Mouse (Mus musculus): ENCODE measurements around the gene Bpi. TPM values are rescaled to one million over a fixed set of nuclear protein-coding genes. Genes with fewer than 3 reads are reported as not detected.

Gene Bpi
- polyA plus RNA-seq, 1 experiment: not detected

DNA sequence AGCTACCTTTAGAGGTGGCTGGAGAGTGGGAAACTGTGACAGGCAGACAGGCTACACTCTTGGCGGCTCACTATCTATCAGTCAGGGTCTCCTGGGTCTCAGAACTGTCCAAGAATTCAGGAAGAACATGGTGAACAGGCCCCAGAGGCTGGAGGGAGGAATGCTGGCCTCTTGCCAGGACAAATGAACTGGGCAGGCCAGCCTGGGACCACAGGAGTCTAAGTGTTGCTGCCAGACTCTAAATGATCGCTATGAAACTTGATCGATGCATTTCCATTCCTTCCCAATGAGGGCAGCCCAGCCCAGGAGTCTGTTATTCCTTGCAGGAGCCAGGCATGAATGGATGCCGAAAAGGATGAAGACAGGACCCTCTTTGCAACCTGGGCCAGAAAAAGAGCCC is 35.2 kb upstream of the Bpi start:
- TF ChIP-seq SRF (IDR thresholded peaks at IDR 0.05; ENCODE audit: control insufficient read depth, insufficient read length, low read depth): no peak
- H3ac ChIP-seq (ENCODE audit: control insufficient read depth, insufficient read length): no peak overlapping the region
- no peaks in the 10 kb centered on the region for H3K79me2 ChIP-seq (ENCODE audit: control insufficient read depth, insufficient read depth)
- H3K4me3 ChIP-seq: no peak overlapping the region
- no peaks in the 10 kb centered on the region for H3K36me3 ChIP-seq (ENCODE audit: control insufficient read depth, insufficient read depth)
- no peaks in the 10 kb centered on the region for H3K27me3 ChIP-seq (ENCODE audit: control insufficient read depth, insufficient read depth, insufficient read length)
- H3K4me2 ChIP-seq (ENCODE audit: low read depth): no peak overlapping the region

DNA sequence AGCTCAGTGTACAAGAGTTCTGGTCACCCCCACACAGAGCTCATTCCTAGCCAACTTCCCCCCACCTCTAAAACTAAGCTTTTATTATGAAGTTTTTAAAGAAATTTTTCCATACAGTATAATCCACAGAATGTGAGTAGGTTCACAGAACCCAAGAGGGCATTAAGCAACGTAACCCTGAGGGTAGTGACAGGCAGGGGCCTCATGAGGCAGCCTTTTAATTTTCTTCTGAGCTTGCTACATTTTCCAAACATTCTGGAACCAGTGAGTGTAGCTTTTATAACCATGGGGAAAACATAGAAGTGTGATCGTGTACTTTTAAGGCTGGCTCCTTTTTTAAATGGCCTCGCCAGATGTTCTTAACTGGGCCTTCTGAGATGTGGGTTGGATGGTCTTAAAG is 34.4 kb upstream of the Bpi start:
- H3K27me3 ChIP-seq (ENCODE audit: control insufficient read depth, insufficient read depth, insufficient read length): no peaks in the 10 kb centered on the region
- H3K4me3 ChIP-seq: no peak overlapping the region
- no peaks in the 10 kb centered on the region for H3K79me2 ChIP-seq (ENCODE audit: control insufficient read depth, insufficient read depth)
- TF ChIP-seq POLR2A (IDR thresholded peaks at IDR 0.05; ENCODE audit: insufficient read length, low read depth): no peak
- no peak for TF ChIP-seq CEBPB (IDR thresholded peaks at IDR 0.05; ENCODE audit: insufficient read depth, poor library complexity, severe bottlenecking)
- TF ChIP-seq MYOG (IDR thresholded peaks at IDR 0.05; ENCODE audit: control insufficient read depth in 1 of 3, insufficient read depth in 1 of 3, insufficient read length in 2 of 3, low read depth in 2 of 3): no peak
- no peak for TF ChIP-seq MYOD1 (IDR thresholded peaks at IDR 0.05; ENCODE audit: control insufficient read depth in 1 of 3, insufficient read length in 2 of 3, low read depth in 2 of 3)
- no peak for TF ChIP-seq TCF12 (IDR thresholded peaks at IDR 0.05; ENCODE audit: insufficient read depth, poor library complexity, severe bottlenecking)
- TF ChIP-seq POLR2AphosphoS2 (IDR thresholded peaks at IDR 0.05; ENCODE audit: insufficient read length, low read depth): no peak
- TF ChIP-seq REST (IDR thresholded peaks at IDR 0.05; ENCODE audit: insufficient read depth, insufficient read length): no peak
- TF ChIP-seq E2F4 (IDR thresholded peaks at IDR 0.05; ENCODE audit: insufficient read depth): no peak
- TF ChIP-seq SRF (IDR thresholded peaks at IDR 0.05; ENCODE audit: control insufficient read depth, insufficient read length, low read depth): no peak
- no peak for TF ChIP-seq TCF3 (IDR thresholded peaks at IDR 0.05; ENCODE audit: insufficient read length, low read depth)
- TF ChIP-seq USF1 (IDR thresholded peaks at IDR 0.05; ENCODE audit: low read depth): no peak
- no peak for TF ChIP-seq MAX (IDR thresholded peaks at IDR 0.05; ENCODE audit: low read depth)
- no peak overlapping the region for H3ac ChIP-seq (ENCODE audit: control insufficient read depth, insufficient read length)
- H3K36me3 ChIP-seq (ENCODE audit: control insufficient read depth, insufficient read depth): no peaks in the 10 kb centered on the region
- no peak overlapping the region for H3K4me2 ChIP-seq (ENCODE audit: low read depth)

GRCm38 (mm10) chr2:158225301-158225700 is 32.6 kb upstream of the Bpi start:
- Histone ChIP-seq H3ac (ENCODE audit: control insufficient read depth, insufficient read length) (no peak overlapping the region), H3K27me3 (ENCODE audit: control insufficient read depth, insufficient read depth, insufficient read length) (no peaks in the 10 kb centered on the region), H3K4me2 (ENCODE audit: low read depth) (peak overlapping the region; percentile 30), H3K36me3 (ENCODE audit: control insufficient read depth, insufficient read depth) (no peaks in the 10 kb centered on the region), H3K79me2 (ENCODE audit: control insufficient read depth, insufficient read depth) (no peaks in the 10 kb centered on the region), H3K4me3 (no peak overlapping the region)
- peak in 2 of 3 experiments; percentile 35 to 69 for TF ChIP-seq MYOG (IDR thresholded peaks at IDR 0.05; ENCODE audit: control insufficient read depth in 1 of 3, insufficient read depth in 1 of 3, insufficient read length in 2 of 3, low read depth in 2 of 3)
- no peak for TF ChIP-seq SRF (IDR thresholded peaks at IDR 0.05; ENCODE audit: control insufficient read depth, insufficient read length, low read depth)
- TF ChIP-seq E2F4 (IDR thresholded peaks at IDR 0.05; ENCODE audit: insufficient read depth): no peak
- TF ChIP-seq TCF12 (IDR thresholded peaks at IDR 0.05; ENCODE audit: insufficient read depth, poor library complexity, severe bottlenecking): peak; percentile 36
- TF ChIP-seq POLR2AphosphoS2 (IDR thresholded peaks at IDR 0.05; ENCODE audit: insufficient read length, low read depth): no peak
- TF ChIP-seq TCF3 (IDR thresholded peaks at IDR 0.05; ENCODE audit: insufficient read length, low read depth): no peak
- peak in 2 of 3 experiments; percentile 57 to 72 for TF ChIP-seq MYOD1 (IDR thresholded peaks at IDR 0.05; ENCODE audit: control insufficient read depth in 1 of 3, insufficient read length in 2 of 3, low read depth in 2 of 3)
- no peak for TF ChIP-seq CEBPB (IDR thresholded peaks at IDR 0.05; ENCODE audit: insufficient read depth, poor library complexity, severe bottlenecking)
- TF ChIP-seq REST (IDR thresholded peaks at IDR 0.05; ENCODE audit: insufficient read depth, insufficient read length): no peak
- TF ChIP-seq USF1 (IDR thresholded peaks at IDR 0.05; ENCODE audit: low read depth): no peak
- no peak for TF ChIP-seq POLR2A (IDR thresholded peaks at IDR 0.05; ENCODE audit: insufficient read length, low read depth)
- no peak for TF ChIP-seq MAX (IDR thresholded peaks at IDR 0.05; ENCODE audit: low read depth)

DNA sequence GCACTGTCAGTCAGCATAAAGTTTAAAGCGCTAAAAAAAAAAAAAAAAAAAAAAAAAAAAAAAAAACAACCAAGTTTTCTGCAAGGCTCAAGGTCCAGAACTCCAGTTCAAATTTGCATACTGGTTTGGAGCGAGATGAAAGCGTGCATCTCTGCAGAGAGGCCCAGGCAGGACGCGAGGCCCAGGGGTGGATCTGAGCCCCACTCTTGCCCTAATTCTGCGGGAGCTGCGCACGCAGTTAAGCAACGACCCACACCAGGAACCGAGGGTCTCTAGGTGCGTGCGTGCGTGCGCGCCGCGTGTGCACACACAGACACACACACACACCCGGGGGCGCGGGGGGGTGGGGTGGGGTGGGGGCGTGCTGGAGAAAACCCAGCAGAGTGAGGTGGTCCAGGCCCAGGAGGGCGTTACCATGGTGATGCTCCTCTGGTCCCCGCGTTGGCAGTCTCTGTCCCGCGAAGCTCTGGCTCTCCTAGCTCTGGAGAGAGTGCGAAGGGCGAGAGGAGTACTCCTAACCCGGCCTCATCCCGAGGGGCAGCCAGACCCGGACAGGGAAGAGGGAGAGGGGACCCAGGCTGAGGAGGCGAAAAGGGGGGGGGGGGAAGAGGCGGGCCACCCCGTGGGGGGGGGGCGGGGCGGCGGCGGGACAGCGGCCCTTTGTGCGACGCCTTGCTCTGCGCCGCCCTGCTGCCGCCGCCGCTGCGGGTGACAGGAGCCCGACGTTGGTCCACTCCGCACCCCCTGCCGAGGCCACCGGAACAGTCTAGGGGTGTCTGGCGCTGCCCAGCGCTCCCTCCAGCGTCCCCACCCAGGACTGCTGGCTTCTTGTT is 29.0 kb upstream of the Bpi start, which contains the start of gene D630003M21Rik:
Gene D630003M21Rik, minus strand, starts transcription at position 553 of the 833 bp plus-strand sequence.
- Histone ChIP-seq H3ac (ENCODE audit: control insufficient read depth, insufficient read length) (no peak within 1 kb of the TSS), H3K4me2 (ENCODE audit: low read depth) (peak within 1 kb of the TSS; percentile 64)
- TF ChIP-seq MYOD1 (IDR thresholded peaks at IDR 0.05; ENCODE audit: control insufficient read depth in 1 of 3, insufficient read length in 2 of 3, low read depth in 2 of 3): no peak
- no peak for TF ChIP-seq MYOG (IDR thresholded peaks at IDR 0.05; ENCODE audit: control insufficient read depth in 1 of 3, insufficient read depth in 1 of 3, insufficient read length in 2 of 3, low read depth in 2 of 3)
- no peak for TF ChIP-seq TCF12 (IDR thresholded peaks at IDR 0.05; ENCODE audit: insufficient read depth, poor library complexity, severe bottlenecking)
- no peak for TF ChIP-seq POLR2A (IDR thresholded peaks at IDR 0.05; ENCODE audit: insufficient read length, low read depth)
- TF ChIP-seq USF1 (IDR thresholded peaks at IDR 0.05; ENCODE audit: low read depth): no peak
- TF ChIP-seq E2F4 (IDR thresholded peaks at IDR 0.05; ENCODE audit: insufficient read depth): no peak
- no peak for TF ChIP-seq POLR2AphosphoS2 (IDR thresholded peaks at IDR 0.05; ENCODE audit: insufficient read length, low read depth)
- TF ChIP-seq TCF3 (IDR thresholded peaks at IDR 0.05; ENCODE audit: insufficient read length, low read depth): no peak
- TF ChIP-seq CEBPB (IDR thresholded peaks at IDR 0.05; ENCODE audit: insufficient read depth, poor library complexity, severe bottlenecking): no peak
- TF ChIP-seq SRF (IDR thresholded peaks at IDR 0.05; ENCODE audit: control insufficient read depth, insufficient read length, low read depth): no peak
- TF ChIP-seq MAX (IDR thresholded peaks at IDR 0.05; ENCODE audit: low read depth): no peak
- no peak for TF ChIP-seq REST (IDR thresholded peaks at IDR 0.05; ENCODE audit: insufficient read depth, insufficient read length)

More for the DNA sequence above, 29.0 kb upstream of the Bpi start, which contains the start of gene D630003M21Rik:
- no peaks in the 10 kb centered on the region for H3K79me2 ChIP-seq (ENCODE audit: control insufficient read depth, insufficient read depth)
- H3K36me3 ChIP-seq (ENCODE audit: control insufficient read depth, insufficient read depth): no peaks in the 10 kb centered on the region
- H3K27me3 ChIP-seq (ENCODE audit: control insufficient read depth, insufficient read depth, insufficient read length): no peaks in the 10 kb centered on the region
- no peak within 1 kb of the TSS for H3K4me3 ChIP-seq
